Mouse (Mus musculus) erythroid progenitor cell, adult 5-6 weeks (primary cell): ENCODE measurements around the gene Ptpn7. TPM values are rescaled to one million over a fixed set of nuclear protein-coding genes. Genes with fewer than 3 reads are reported as not detected.
"Not testable (repeated sequence)": the region's sequence is repeated elsewhere in the genome, so short reads cannot be mapped to it uniquely, and the experiment has no call there.

Source experiments
- ATAC-seq: replicated peaks from 2 replicates; pipeline ENCODE4 v1.8.0; 2016; ENCODE audit warnings: moderate number of reproducible peaks, mild to moderate bottlenecking, moderate TSS enrichment, inconsistent platforms; ENCODE audit not compliant: poor library complexity, low FRiP score, severe bottlenecking
- total RNA-seq, 2 experiments: library from RNA; stranded (forward) in 1 of 2; stranded (reverse) in 1 of 2; fragments of 150-400 nt in 1 of 2; fragments of 186-747, 209-891 nt in 1 of 2; gene quantifications; 2 replicates each; pipeline versions ENCODE4 v1.2.3 to v1.2.4; 2015 to 2017; ENCODE audit warnings: low replicate concordance in 2 of 2

The Ptpn7 gene
- total RNA-seq (2015; ENCODE audit: low replicate concordance): 8.3 and 12.2 TPM in 2 replicates
- 10.8 and 11.9 TPM in 2 replicates for total RNA-seq (2017; ENCODE audit: low replicate concordance)

GRCm38 (mm10) chr1:135132473-135132872, at the start of gene Ptpn7:
Gene Ptpn7, plus strand, starts transcription at chr1:135132700.
- ATAC-seq: peak; percentile 87

GRCm38 (mm10) chr1:135083465-135083864, 49.0 kb upstream of the Ptpn7 start:
- ATAC-seq: no peak

- ATAC-seq: no peak
Observed at GRCm38 (mm10) chr1:135085296-135085871, 47.1 kb upstream of the Ptpn7 start.

- no peak for ATAC-seq
Observed at GRCm38 (mm10) chr1:135086015-135086414, 46.5 kb upstream of the Ptpn7 start.

- no peak for ATAC-seq
Observed at GRCm38 (mm10) chr1:135087414-135087813, 45.1 kb upstream of the Ptpn7 start.

GRCm38 (mm10) chr1:135089626-135090025, 42.9 kb upstream of the Ptpn7 start:
- no peak for ATAC-seq

- ATAC-seq: no peak
Observed at GRCm38 (mm10) chr1:135090914-135091313, 41.6 kb upstream of the Ptpn7 start.

GRCm38 (mm10) chr1:135094723-135095122, 37.8 kb upstream of the Ptpn7 start:
- ATAC-seq: no peak

GRCm38 (mm10) chr1:135095189-135095588, 37.3 kb upstream of the Ptpn7 start:
- ATAC-seq: no peak

GRCm38 (mm10) chr1:135096312-135096711, 36.2 kb upstream of the Ptpn7 start:
- no peak for ATAC-seq

- no peak for ATAC-seq
Observed at GRCm38 (mm10) chr1:135097441-135097840, 35.1 kb upstream of the Ptpn7 start.

GRCm38 (mm10) chr1:135098441-135098840, 34.1 kb upstream of the Ptpn7 start:
- no peak for ATAC-seq

GRCm38 (mm10) chr1:135100400-135100799, 32.1 kb upstream of the Ptpn7 start:
- no peak for ATAC-seq

GRCm38 (mm10) chr1:135105124-135105523, 27.4 kb upstream of the Ptpn7 start, which contains the start of gene Lgr6:
Gene Lgr6, minus strand, starts transcription at chr1:135105276.
- ATAC-seq: no peak

- no peak for ATAC-seq
Observed at GRCm38 (mm10) chr1:135105951-135106350, 26.5 kb upstream of the Ptpn7 start.

- no peak for ATAC-seq
Observed at GRCm38 (mm10) chr1:135108611-135109010, 23.9 kb upstream of the Ptpn7 start.

- peak; percentile 54; the same call in 1 of the 2 replicates for ATAC-seq
Observed at GRCm38 (mm10) chr1:135110075-135110474, 22.4 kb upstream of the Ptpn7 start.

GRCm38 (mm10) chr1:135111271-135111670, 21.2 kb upstream of the Ptpn7 start:
- ATAC-seq: not testable (repeated sequence)

- peak; percentile 79 for ATAC-seq
Observed at GRCm38 (mm10) chr1:135112661-135113060, 19.8 kb upstream of the Ptpn7 start.

GRCm38 (mm10) chr1:135124573-135125363, 7.7 kb upstream of the Ptpn7 start:
- peak; percentile 69 for ATAC-seq

- ATAC-seq: no peak
Observed at GRCm38 (mm10) chr1:135125990-135126389, 6.5 kb upstream of the Ptpn7 start.
